Mouse (Mus musculus) bone marrow, adult 2 months (tissue): ENCODE results near the gene Amd1. TPM values are rescaled to one million over a fixed set of nuclear protein-coding genes. Genes with fewer than 3 reads are reported as not detected.

Experiments used
- H3K27ac ChIP-seq: fragments of 200-500 bp; 2 replicates; pipeline ENCODE4 v1.5.1; 2012; ENCODE audit warnings: low read depth, mild to moderate bottlenecking, control low read depth, inconsistent platforms, low read length; ENCODE audit not compliant: control insufficient read depth, poor library complexity, insufficient read depth
- H3K4me1 ChIP-seq: fragments of 200-500 bp; 2 replicates; pipeline ENCODE4 v1.6.1; 2011; ENCODE audit warnings: low read length; ENCODE audit not compliant: control insufficient read depth, insufficient read depth
- H3K4me3 ChIP-seq: fragments of 200-500 bp; replicated peaks from 2 replicates; pipeline ENCODE3; 2011; ENCODE audit warnings: mild to moderate bottlenecking, low read depth, low read length, control low read depth; ENCODE audit not compliant: control insufficient read depth
- CTCF ChIP-seq: fragments of 200-500 bp; IDR thresholded peaks from 2 replicates; pipeline ENCODE4 v1.5.1; 2011; ENCODE audit warnings: low read length, control low read depth; ENCODE audit not compliant: control insufficient read depth, insufficient read depth
- POLR2A ChIP-seq: fragments of 200-500 bp; IDR thresholded peaks from 2 replicates; pipeline ENCODE4 v1.6.1; 2011; ENCODE audit warnings: low read depth, mild to moderate bottlenecking, control low read depth, low read length, borderline replicate concordance; ENCODE audit not compliant: control insufficient read depth
- WGBS: fragments of 180-500 bp; shearing (Covaris S2); methylation state at CpG from one replicate; pipeline ENCODE4 v1.1.7; 2018; 5-methylcytosine and 5-hydroxymethylcytosine counted together
- polyA plus RNA-seq: library from polyadenylated mRNA; stranded (reverse); fragments of >200 nt; gene quantifications from 2 replicates; pipeline ENCODE4 v1.2.4, GENCODE M21; 2011; ENCODE audit warnings: low replicate concordance; ENCODE audit not compliant: missing spikeins, insufficient read depth, insufficient read length

Gene Amd1
- polyA plus RNA-seq: 64.3 and 67.7 TPM in 2 replicates

- under 1% methylated on average over 55 of the region's 55 CpGs for WGBS
- TF ChIP-seq CTCF: peak; percentile 15; the same call in 1 of the 2 replicates
- peak; percentile 80; the same call in 1 of the 2 replicates for TF ChIP-seq POLR2A
- Histone ChIP-seq H3K27ac (peak within 1 kb of the TSS; percentile 84), H3K4me1 (no peaks in the 10 kb centered on the region; the same call in 1 of the 2 replicates), H3K4me3 (peak within 1 kb of the TSS; percentile 89)
Observed at GRCm38 (mm10) chr10:40302140-40302985, at the start of gene Amd1. Gene Amd1 (minus strand): TSS chr10:40302186.

- Histone ChIP-seq H3K27ac (no peak overlapping the region), H3K4me1 (no peaks in the 10 kb centered on the region), H3K4me3 (no peak overlapping the region)
- TF ChIP-seq CTCF: no peak
- TF ChIP-seq POLR2A: no peak
- WGBS: 68% methylated on average over 4 of the region's 4 CpGs
Observed at GRCm38 (mm10) chr10:40351156-40351555, 49.2 kb upstream of the Amd1 start.

- H3K4me1 ChIP-seq: no peaks in the 10 kb centered on the region
- TF ChIP-seq CTCF: no peak
- no peak for TF ChIP-seq POLR2A
- WGBS: 37% methylated on average over 12 of the region's 12 CpGs
- peak overlapping the region; percentile 98; the same call in 1 of the 2 replicates for H3K27ac ChIP-seq
- H3K4me3 ChIP-seq: peak overlapping the region; percentile 87
Observed at GRCm38 (mm10) chr10:40350245-40350932, 48.4 kb upstream of the Amd1 start.

- H3K4me1 ChIP-seq: no peaks in the 10 kb centered on the region
- H3K4me3 ChIP-seq: peak overlapping the region; percentile 87
- peak overlapping the region; percentile 98 for H3K27ac ChIP-seq
- TF ChIP-seq POLR2A (no peak), CTCF (0 out of 2 replicates have a peak, but pooled peaks have one; percentile 0)
- 1% methylated on average over 62 of the region's 62 CpGs for WGBS
Observed at GRCm38 (mm10) chr10:40349631-40350177, 47.7 kb upstream of the Amd1 start.

- peak overlapping the region; percentile 98 for H3K27ac ChIP-seq
- H3K4me1 ChIP-seq: no peaks in the 10 kb centered on the region
- peak; percentile 62 for TF ChIP-seq POLR2A
- TF ChIP-seq CTCF: no peak
- H3K4me3 ChIP-seq: peak overlapping the region; percentile 87
- under 1% methylated on average over 76 of the region's 76 CpGs for WGBS
Observed at GRCm38 (mm10) chr10:40348566-40349536, 46.9 kb upstream of the Amd1 start.

- Histone ChIP-seq H3K4me1 (no peaks in the 10 kb centered on the region), H3K4me3 (no peak overlapping the region), H3K27ac (peak overlapping the region; percentile 5; the same call in 1 of the 2 replicates)
- TF ChIP-seq POLR2A: no peak
- 42% methylated on average over 9 of the region's 9 CpGs for WGBS
Observed at GRCm38 (mm10) chr10:40347461-40347954, 45.5 kb upstream of the Amd1 start.

- H3K4me1 ChIP-seq: no peaks in the 10 kb centered on the region
- no peak overlapping the region for H3K27ac ChIP-seq
- no peak overlapping the region for H3K4me3 ChIP-seq
- 53% methylated on average over 3 of the region's 3 CpGs for WGBS
- TF ChIP-seq POLR2A: no peak
- no peak for TF ChIP-seq CTCF
Observed at GRCm38 (mm10) chr10:40346776-40347403, 44.9 kb upstream of the Amd1 start.
